Mouse (Mus musculus): ENCODE results near the gene Plekha7.

- TF ChIP-seq POLR2A (IDR thresholded peaks at IDR 0.05; ENCODE audit: low read depth, low read length): no peak
- no peak for TF ChIP-seq CTCF (IDR thresholded peaks at IDR 0.05; ENCODE audit: extremely low read depth, insufficient read length, insufficient replicate concordance, low read depth, low read length)
Measured at GRCm38 (mm10) chr7:116251516-116251915, 56.7 kb downstream of the Plekha7 start.

Data from small intestine, adult 2 months (tissue).